Mouse (Mus musculus): ENCODE measurements at regions not wholly inside any gene's neighbourhood (a gene's known extent, or its start where the extent isn't known, plus 50 kb on each side); places are given as distances from the start of the nearest gene placed in this dataset.

- TF ChIP-seq ZC3H11A (IDR thresholded peaks at IDR 0.05; ENCODE audit: borderline replicate concordance, low read depth, low read length) (no peak), HCFC1 (IDR thresholded peaks at IDR 0.05; ENCODE audit: borderline replicate concordance, insufficient read depth, low read length) (no peak), CHD2 (IDR thresholded peaks at IDR 0.05; ENCODE audit: low read depth, low read length) (no peak), ZNF384 (IDR thresholded peaks at IDR 0.05; ENCODE audit: low read depth, low read length) (no peak)
Observed at GRCm38 (mm10) chr11:18451271-18451670, 497.6 kb upstream of the Etaa1 start.

All from ES-E14 (cell line).